Mouse (Mus musculus): ENCODE data around the gene Mogs.

DNA sequence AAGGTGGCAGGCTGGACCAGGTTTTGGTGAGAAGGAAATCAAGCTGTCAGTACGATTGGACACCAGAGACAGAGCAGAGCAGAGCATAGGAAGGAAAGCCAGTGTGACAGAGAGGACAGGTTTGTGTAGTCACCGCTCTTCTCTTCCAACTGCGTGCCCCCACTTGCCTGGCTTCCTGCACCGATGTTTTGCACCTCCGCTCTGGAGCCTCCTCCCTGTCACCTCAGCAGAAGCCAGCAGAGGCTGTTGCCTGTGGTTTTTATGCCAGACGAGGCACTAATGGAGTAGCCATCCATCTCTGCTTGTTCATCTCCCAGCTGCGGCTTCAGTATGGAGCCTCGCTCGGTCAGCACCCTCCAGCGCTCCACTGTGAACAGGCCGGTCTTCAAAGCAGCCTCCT lies 27.6 kb downstream of the Mogs start:
- no peak for TF ChIP-seq POLR2A (IDR thresholded peaks at IDR 0.05; ENCODE audit: low read depth, low read length)
- no peak for TF ChIP-seq CTCF (IDR thresholded peaks at IDR 0.05; ENCODE audit: extremely low read depth, insufficient read length, insufficient replicate concordance, low read depth, low read length)
